Mouse (Mus musculus) MEL (cell line): Measurements from ENCODE around the gene Ssc5d.
A peak's percentile ranks its signal among the peaks of the same experiment; 100 is the strongest.

Experiments
- CHD1 ChIP-seq: IDR thresholded peaks from 2 replicates; pipeline ENCODE4 v1.6.1; 2012; ENCODE audit warnings: low read depth, mild to moderate bottlenecking, inconsistent platforms, low read length, improper control_type of control experiment
- CTCF ChIP-seq, 3 experiments: IDR thresholded peaks in 2 of 3; conservative IDR thresholded peaks in 1 of 3; 2 replicates each; pipeline ENCODE4 v1.5.1; 2011 to 2012; ENCODE audit warnings: low read length in 3 of 3, low read depth in 2 of 3, mild to moderate bottlenecking in 2 of 3, improper control_type of control experiment in 1 of 3, inconsistent platforms in 1 of 3, mixed read lengths in 1 of 3, moderate library complexity in 1 of 3; ENCODE audit not compliant: control insufficient read depth in 1 of 3, insufficient read depth in 1 of 3, poor library complexity in 1 of 3, severe bottlenecking in 1 of 3
- EP300 ChIP-seq, 2 experiments: IDR thresholded peaks; 2 replicates each; pipeline ENCODE4 v1.6.1; 2011; ENCODE audit warnings: improper control_type of control experiment in 2 of 2, low read length in 2 of 2, low read depth in 1 of 2, mild to moderate bottlenecking in 1 of 2
- GATA1 ChIP-seq: IDR thresholded peaks from 2 replicates; pipeline ENCODE4 v1.6.1; 2011; ENCODE audit warnings: low read depth, low read length, improper control_type of control experiment
- MAX ChIP-seq: IDR thresholded peaks from 2 replicates; pipeline ENCODE4 v1.6.1; 2011; ENCODE audit warnings: low read length, improper control_type of control experiment
- MEF2A ChIP-seq: IDR thresholded peaks from 2 replicates; pipeline ENCODE4 v1.6.1; 2014; ENCODE audit warnings: low read depth, mild to moderate bottlenecking, inconsistent platforms, low read length, improper control_type of control experiment; ENCODE audit not compliant: poor library complexity, insufficient replicate concordance, severe bottlenecking; ENCODE audit errors: extremely low read depth
- NRF1 ChIP-seq: IDR thresholded peaks from 2 replicates; pipeline ENCODE4 v1.6.1; 2014; ENCODE audit warnings: low read depth, mild to moderate bottlenecking, inconsistent platforms, low read length, improper control_type of control experiment, moderate library complexity; ENCODE audit not compliant: poor library complexity, insufficient read depth, severe bottlenecking
- POLR2AphosphoS5 ChIP-seq: IDR thresholded peaks from 2 replicates; pipeline ENCODE4 v1.6.1; 2012; ENCODE audit warnings: low read depth, borderline replicate concordance, mild to moderate bottlenecking, inconsistent platforms, low read length, moderate library complexity, mixed read lengths
- SIN3A ChIP-seq: IDR thresholded peaks from 2 replicates; pipeline ENCODE4 v1.6.1; 2012; ENCODE audit warnings: low read length, improper control_type of control experiment, inconsistent platforms
- TBP ChIP-seq: IDR thresholded peaks from 2 replicates; pipeline ENCODE4 v1.8.0; 2011; ENCODE audit warnings: low read depth, low read length, improper control_type of control experiment

DNA sequence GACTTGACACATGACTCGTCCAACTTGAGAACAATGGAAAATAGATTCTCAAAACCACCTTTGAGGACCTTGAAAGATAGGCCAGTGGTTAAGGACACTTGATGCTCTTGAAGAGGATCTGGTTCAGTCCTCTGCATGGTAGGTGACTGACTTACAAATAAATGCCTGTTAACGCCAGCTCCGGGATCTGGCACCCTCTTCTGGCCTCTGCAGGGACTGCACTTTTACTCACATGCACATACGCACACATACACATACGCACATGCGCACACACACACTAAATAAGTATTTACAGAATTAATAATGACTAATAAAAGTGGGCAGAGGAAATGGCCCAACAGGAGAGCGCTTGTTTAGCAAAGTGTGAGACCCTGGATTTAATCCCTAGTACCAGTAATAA lies 51.2 kb downstream of the Ssc5d start:
- TF ChIP-seq CTCF (IDR thresholded peaks at IDR 0.05 in 2 of 3, conservative IDR thresholded peaks at IDR 0.05 in 1 of 3; ENCODE audit: control insufficient read depth in 1 of 3, insufficient read depth in 1 of 3, low read depth in 2 of 3, low read length in 3 of 3, poor library complexity in 1 of 3, severe bottlenecking in 1 of 3) = peak; percentile 24 to 41 (median 36)
- no peak for TF ChIP-seq TBP
- no peak for TF ChIP-seq MEF2A
- TF ChIP-seq EP300 (IDR thresholded peaks at IDR 0.05; ENCODE audit: low read depth in 1 of 2, low read length in 2 of 2) = no peak
- TF ChIP-seq GATA1 = no peak
- no peak for TF ChIP-seq MAX
- TF ChIP-seq SIN3A = no peak
- TF ChIP-seq NRF1 = no peak
- no peak for TF ChIP-seq CHD1
- TF ChIP-seq POLR2AphosphoS5 = no peak
